Mouse (Mus musculus): ENCODE measurements at regions not wholly inside any gene's neighbourhood (a gene's known extent, or its start where the extent isn't known, plus 50 kb on each side); places are given as distances from the start of the nearest gene placed in this dataset.

DNA sequence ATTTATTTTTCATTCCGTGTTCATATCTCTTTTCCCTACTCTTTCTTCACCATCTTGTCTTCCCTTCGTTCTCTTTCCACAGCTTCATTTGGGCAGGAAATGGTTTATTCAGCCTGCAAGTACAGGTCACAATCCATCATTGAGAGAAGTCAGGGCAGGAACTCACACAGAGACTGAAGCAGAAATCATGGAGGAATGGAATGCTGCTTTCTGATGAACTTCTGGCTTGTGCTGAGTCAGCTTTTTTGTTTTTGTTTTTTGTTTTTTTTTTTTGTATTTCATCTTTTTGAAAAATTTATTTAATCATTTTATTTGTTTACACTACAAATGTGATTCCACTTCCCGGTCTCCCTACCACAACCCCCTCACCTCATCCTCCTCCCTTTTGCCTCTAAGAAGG, 51.2 kb upstream of the Suclg2 start:
- no peak for DNase-seq (ENCODE audit: low spot score in 2 of 2)

- DNase-seq (ENCODE audit: low spot score in 2 of 2) = no peak
These were observed 83.1 kb upstream of the Suclg2 start for GRCm38 (mm10) chr6:95801651-95802050.

GRCm38 (mm10) chr6:95841502-95841901, 122.9 kb upstream of the Suclg2 start:
- no peak for DNase-seq (ENCODE audit: low spot score in 2 of 2)

- DNase-seq (ENCODE audit: low spot score in 2 of 2) = no peak
These were observed 127.9 kb upstream of the Suclg2 start for GRCm38 (mm10) chr6:95846536-95846935.

DNA sequence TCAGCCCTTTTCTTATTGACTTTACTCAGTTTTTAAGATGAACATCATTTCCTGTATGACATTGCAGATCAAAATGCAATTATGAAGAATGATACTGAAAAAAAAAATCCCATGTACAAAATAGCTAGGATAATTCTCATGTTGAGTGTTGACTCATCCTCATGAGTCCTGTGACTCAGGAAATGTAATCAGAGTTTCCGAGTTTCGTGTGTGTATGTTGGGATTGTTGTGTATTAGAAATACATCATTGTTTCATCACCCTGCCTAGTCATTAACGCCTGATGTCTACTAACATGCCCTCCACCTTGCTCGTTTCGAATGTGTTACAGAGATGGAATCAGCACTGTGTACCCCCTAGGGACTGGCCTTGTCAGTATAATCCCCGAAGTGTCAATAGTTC, 156.9 kb upstream of the Suclg2 start:
- DNase-seq (ENCODE audit: low spot score in 2 of 2) = no peak

GRCm38 (mm10) chr6:95876320-95876719, 157.7 kb upstream of the Suclg2 start:
- no peak for DNase-seq (ENCODE audit: low spot score in 2 of 2)

- DNase-seq (ENCODE audit: low spot score in 2 of 2) = no peak
These were observed 168.0 kb upstream of the Suclg2 start for GRCm38 (mm10) chr6:95886645-95887044.

GRCm38 (mm10) chr6:95902551-95902950, 184.0 kb upstream of the Suclg2 start:
- no peak for DNase-seq (ENCODE audit: low spot score in 2 of 2)

DNA sequence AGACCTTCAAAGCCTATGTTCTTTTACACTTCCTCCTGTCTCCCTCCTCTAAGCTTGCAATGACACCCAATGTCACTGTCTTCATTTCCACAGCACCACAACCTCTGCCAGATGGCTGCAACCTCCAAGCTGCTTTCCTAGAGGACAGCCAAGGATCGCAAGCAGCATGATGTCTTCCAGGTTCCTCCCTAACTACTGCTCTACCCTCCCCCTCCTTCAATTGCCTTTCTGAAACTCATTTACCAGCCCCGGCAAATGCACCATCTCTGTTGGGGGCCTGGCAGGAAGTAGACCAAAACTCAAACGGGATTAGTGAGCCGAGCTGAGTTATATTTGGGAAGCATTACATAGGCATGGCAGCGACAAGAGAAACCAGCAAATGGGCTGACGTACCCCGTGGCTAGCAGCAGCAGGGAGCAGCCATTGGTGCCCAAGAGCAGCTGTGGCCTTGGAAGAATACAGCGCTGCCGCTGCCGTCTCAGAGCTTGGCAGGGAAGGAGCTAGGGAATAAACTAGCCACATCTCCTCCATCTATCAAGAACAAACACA, 185.6 kb upstream of the Suclg2 start:
- peak; percentile 26 to 50 for DNase-seq (ENCODE audit: low spot score in 2 of 2)

DNA sequence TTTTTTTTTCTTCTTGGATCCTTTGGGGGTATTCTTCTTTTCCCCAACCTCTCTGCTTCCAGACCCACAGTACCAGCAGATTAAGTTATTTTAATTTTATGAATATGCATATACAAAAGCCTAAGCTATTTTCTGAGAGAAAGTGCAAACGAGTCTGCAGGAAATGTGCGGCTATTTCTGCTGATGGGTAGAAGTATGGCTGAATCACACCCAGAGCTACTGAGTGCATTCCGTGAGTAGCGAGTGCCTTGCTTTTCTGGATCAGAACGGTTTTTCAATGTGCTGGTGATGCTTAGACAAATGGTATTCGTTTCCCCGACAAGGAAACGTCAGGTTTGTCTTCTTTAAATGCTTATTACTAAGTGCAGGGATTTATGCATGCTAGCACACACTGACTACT, 186.5 kb upstream of the Suclg2 start:
- DNase-seq (ENCODE audit: low spot score in 2 of 2) = no peak

DNA sequence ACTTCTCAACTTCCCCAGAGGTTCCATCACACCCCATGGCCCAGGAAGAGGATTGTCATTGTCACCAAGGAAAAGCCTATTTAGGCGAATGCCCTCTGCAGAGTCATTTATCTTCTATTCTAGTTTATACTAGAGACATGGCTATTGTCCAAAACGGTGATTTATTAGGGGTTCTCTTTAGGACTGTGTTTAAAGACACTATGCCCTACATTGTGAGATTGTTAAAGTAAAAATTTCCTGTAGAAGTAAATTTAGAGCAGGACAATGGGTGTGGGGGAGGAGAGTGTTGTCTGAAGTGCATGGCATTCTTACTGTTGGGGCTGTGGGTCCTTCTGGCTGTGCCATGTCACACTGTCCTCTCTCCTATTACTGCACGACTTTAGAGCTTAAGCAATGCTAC, 191.2 kb upstream of the Fam19a1 start:
- DNase-seq (ENCODE audit: low spot score in 2 of 2) = no peak

GRCm38 (mm10) chr6:95934561-95934960, 178.4 kb upstream of the Fam19a1 start:
- DNase-seq (ENCODE audit: low spot score in 2 of 2) = no peak

DNA sequence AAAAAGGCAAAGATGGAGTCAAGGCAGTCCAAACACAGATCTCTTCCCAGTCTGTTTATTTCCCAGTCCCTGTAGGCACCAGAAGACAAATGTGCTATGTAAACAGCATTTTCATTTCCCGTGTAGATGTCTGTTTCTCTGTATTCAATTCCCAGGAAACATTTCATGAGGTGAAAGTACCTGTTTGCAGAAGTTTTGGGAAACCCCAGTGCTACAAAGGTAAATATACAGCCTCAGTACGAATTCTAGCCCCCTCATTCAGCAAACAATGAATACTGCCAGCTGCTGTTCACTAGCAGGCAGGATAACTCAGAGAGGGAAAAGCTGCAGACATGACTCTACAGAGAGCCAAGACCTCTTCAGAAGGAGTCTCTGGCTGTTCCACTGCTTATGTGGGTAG, 176.4 kb upstream of the Fam19a1 start:
- DNase-seq (ENCODE audit: low spot score in 2 of 2) = no peak

DNA sequence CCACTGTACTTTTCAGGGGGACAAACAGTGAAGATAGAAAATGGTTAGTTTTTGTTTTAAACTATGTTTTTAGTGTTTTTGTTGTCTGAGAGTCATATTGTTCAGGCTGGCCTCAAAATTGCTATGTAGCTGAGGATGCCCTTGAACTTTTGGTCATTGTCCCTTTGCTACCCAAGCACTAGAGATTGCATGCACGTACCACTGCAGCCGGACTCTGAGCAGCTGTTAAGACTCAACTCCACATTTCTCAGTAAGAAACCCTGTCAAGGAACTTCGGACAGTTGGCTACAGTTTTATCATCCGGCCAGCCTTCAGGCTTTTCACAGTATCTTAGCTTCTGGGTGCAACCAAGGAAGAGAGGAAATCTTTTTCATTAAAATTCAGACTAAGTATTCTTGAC, 173.9 kb upstream of the Fam19a1 start:
- DNase-seq (ENCODE audit: low spot score in 2 of 2) = no peak

DNA sequence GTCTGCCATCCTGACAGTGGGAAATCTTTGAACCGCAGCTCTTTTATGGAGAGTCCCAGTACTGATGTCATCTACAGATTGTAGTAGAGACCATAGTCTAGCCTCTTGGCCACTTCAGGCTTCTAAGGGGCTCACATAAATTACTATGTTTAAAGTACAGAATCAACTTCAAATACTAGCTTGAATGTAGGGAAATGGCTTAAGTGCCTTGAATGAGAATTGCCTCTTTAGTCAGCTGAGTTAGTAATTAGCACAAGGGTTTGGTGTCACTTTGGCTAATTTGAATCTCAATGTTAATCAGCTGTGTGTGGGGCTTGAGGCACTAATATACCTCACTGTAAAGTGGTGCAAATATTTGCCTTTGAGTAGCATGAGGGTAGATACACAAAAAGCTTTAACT, 152.2 kb upstream of the Fam19a1 start:
- DNase-seq (ENCODE audit: low spot score in 2 of 2) = no peak

DNA sequence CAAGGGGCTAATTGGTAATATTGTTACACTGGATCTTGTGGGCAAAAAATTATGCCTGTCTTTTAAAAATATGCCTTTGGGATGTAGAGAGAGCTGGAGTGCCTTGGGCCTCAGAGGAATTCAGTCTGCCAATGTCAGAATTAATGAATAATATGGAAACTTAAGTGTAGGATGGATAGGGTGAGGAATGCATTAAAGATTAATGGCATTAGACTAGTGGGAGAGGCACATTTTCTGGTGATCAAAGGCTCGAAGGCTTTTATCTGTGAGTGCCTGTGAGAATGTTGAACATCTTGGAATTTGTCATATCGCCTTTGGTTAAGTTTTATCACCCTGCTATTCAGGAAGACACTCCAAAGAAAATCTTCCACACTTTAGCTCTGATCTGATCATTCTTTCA, 146.7 kb upstream of the Fam19a1 start:
- no peak for DNase-seq (ENCODE audit: low spot score in 2 of 2)

DNA sequence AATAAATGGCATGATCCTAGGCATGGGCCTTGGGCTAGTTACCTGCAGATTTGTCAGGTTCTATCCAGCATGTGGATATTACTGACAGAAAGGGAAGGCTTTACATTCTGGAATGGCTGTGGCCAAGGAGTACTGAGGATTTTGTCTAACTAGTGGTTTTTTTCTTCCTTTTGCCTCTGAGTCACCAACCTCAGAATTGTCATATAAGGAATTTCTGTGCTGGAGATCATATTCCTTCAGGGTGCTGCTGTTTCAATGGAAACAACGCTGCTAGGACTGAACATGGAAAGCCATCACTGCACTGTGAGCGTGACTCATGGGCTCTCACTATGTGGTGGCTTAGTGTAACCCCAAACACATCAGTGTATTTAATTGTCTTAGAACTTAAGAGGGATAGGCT, 137.0 kb upstream of the Fam19a1 start:
- no peak for DNase-seq (ENCODE audit: low spot score in 2 of 2)

DNA sequence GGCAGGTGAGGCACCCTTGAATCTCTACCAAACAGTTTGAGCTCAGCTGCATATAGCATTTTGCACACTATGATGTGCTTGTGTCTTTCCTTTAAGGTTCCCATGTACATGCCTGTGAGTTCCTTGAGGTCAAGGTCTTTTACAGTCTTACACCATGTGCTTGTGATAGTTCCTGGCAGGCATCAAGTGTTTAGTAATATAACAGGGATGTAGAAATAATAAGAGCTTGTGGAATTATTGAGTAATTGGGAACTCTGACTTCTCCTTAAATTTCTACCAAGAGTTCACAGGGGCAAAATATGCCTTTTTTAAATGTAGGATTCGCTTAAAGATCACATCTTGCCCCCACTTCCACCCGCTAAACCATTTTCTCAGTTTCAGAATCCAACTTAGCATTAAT, 115.9 kb upstream of the Fam19a1 start:
- DNase-seq (ENCODE audit: low spot score in 2 of 2) = no peak

DNA sequence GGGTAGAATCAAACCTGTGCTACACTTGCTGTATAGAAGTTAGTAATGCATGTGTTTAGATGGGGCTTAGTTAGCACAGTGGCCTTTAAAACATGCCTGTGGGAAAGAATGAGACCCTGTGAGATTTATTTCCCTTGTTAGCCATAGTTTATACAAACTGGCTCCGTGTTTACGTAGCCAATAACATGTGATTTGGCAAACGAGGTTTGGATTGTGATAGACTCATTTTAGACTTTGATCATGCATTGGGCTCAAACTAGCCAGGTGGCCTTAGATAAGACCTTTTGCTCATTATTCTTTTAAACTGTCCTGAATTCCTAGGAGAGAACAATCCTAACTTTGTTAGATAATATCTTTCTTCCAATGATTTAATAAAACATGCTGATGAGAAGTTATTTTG, 115.2 kb upstream of the Fam19a1 start:
- no peak for DNase-seq (ENCODE audit: low spot score in 2 of 2)

DNA sequence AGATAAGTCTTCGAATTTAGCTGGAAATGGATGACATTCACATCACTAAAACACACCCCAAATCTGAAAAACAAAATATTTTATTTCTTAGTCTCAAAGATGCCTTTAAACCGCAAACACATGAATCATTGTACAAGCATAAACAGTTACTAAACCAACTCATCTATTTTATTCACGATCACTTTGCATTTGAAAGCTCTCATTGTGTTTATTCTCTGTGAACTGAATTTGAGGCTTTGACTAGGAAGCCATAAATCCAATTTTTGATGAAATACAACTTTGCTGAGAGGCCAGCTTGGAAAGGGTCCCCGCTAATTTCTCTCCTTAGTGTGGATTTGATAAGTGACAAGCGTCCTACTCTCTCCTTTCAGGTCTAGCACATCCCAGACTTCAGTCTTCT, 113.5 kb upstream of the Fam19a1 start:
- no peak for DNase-seq (ENCODE audit: low spot score in 2 of 2)

GRCm38 (mm10) chr6:96000011-96000476, 112.9 kb upstream of the Fam19a1 start:
- DNase-seq (ENCODE audit: low spot score in 2 of 2) = no peak

GRCm38 (mm10) chr6:96011299-96011698, 101.7 kb upstream of the Fam19a1 start:
- DNase-seq (ENCODE audit: low spot score in 2 of 2) = no peak

DNA sequence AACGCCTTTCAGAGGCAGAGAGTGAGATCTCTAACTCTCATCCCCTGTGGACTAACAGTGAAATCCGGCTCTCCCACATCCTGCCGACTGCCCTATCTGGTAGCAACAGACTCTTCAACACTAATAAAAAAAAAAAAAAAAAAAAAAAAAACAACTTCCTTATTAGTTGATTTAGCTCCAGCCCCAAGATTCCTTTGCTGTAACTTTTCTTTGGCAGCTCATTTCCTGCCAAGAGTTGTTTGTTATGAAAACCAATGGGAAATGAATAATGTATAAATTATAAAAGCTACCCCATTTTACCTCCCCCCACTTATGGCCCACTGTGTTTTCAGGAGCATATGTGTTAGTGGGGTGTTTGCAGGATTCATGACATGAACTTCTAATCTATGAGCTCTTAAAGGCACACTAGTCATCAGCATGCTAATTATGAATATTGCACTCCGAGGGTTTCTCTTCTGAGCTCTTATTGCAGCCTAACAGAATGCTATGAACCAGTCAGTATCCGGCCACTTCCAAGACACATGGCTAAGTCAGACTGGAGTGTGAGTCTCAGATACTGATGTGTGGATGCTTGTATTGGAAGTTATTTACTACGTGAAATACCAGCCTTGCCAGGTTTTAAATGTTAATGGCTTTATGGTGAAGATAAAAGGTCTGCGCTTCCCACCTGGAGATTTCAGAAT, 84.8 kb upstream of the Fam19a1 start:
- no peak for DNase-seq (ENCODE audit: low spot score in 2 of 2)

DNA sequence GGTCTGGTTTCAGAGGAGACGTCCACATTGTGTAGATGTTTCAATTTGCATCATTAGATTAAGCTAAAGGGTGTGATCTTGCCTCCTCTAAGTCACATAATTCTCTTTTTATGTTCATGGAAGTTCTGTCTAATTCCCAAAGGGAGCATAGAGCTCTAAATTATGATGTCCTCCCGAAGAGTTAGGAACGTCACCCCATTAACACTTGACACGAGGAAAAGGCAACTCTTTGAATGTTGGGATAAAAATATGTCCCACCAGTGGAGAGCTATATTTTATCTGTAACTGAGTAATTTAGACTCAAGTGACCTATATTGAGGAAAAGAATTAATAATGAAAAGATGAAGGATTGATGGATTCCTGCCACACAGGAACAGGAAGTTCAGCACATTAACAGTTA, 69.2 kb upstream of the Fam19a1 start:
- no peak for DNase-seq (ENCODE audit: low spot score in 2 of 2)

Measured in cerebellum, postnatal 4 days (tissue).